Mouse (Mus musculus): Measurements from ENCODE around the gene Kat14. TPM values are rescaled to one million over a fixed set of nuclear protein-coding genes. Genes with fewer than 3 reads are reported as not detected.

The Kat14 gene
- total and polyA plus RNA-seq, 3 experiments = 25.9 to 52.9 TPM; not detected in 1

GRCm38 (mm10) chr2:144373063-144373462, 4.3 kb downstream of the Kat14 start:
- TF ChIP-seq MAX (IDR thresholded peaks at IDR 0.05; ENCODE audit: low read length) (no peak), MYB (IDR thresholded peaks at IDR 0.05; ENCODE audit: low read depth, low read length) (no peak), MXI1 (IDR thresholded peaks at IDR 0.05; ENCODE audit: low read depth, low read length) (no peak), TBP (IDR thresholded peaks at IDR 0.05; ENCODE audit: low read depth, low read length) (no peak), ETS1 (IDR thresholded peaks at IDR 0.05; ENCODE audit: low read depth, low read length) (no peak), SMC3 (IDR thresholded peaks at IDR 0.05; ENCODE audit: low read depth, low read length) (no peak), JUND (IDR thresholded peaks at IDR 0.05; ENCODE audit: low read depth, low read length) (no peak), GATA1 (IDR thresholded peaks at IDR 0.05; ENCODE audit: low read depth, low read length) (no peak), SIN3A (IDR thresholded peaks at IDR 0.05; ENCODE audit: low read length) (no peak), USF1 (IDR thresholded peaks at IDR 0.05; ENCODE audit: low read depth, low read length) (no peak), POLR2AphosphoS5 (IDR thresholded peaks at IDR 0.05; ENCODE audit: borderline replicate concordance, low read depth, low read length) (no peak), NELFE (IDR thresholded peaks at IDR 0.05; ENCODE audit: low read depth, low read length) (no peak)
- peaks cover 24% of the 10 kb centered on the region for H3K79me2 ChIP-seq (ENCODE audit: control insufficient read depth, insufficient read depth, low read length, poor library complexity)
- H3K36me3 ChIP-seq (ENCODE audit: control insufficient read depth in 1 of 2, insufficient read depth in 2 of 2, low read length in 2 of 2) = peaks cover 10 to 16% of the 10 kb centered on the region in 2 experiments
- H3K4me3 ChIP-seq (ENCODE audit: control insufficient read depth in 1 of 2, insufficient read depth in 1 of 2, low read depth in 2 of 2, low read length in 2 of 2) = no peak overlapping the region
- H3K27ac ChIP-seq (ENCODE audit: control insufficient read depth, low read depth, low read length) = no peak overlapping the region
- no peak overlapping the region for H3K9ac ChIP-seq (ENCODE audit: control insufficient read depth, low read depth, low read length, poor library complexity, severe bottlenecking)
- H3K9me3 ChIP-seq (replicated peaks; ENCODE audit: insufficient read depth, low read length) = no peaks in the 10 kb centered on the region
- H3K27me3 ChIP-seq (ENCODE audit: control insufficient read depth in 1 of 2, insufficient read depth in 2 of 2, low read length in 2 of 2) = no peaks in the 10 kb centered on the region
- no peak for DNase-seq (ENCODE audit: low read depth, low spot score)
- peaks cover 3 to 7% of the 10 kb centered on the region in 2 experiments; a peak in 3 of 4 replicates for H3K4me1 ChIP-seq (ENCODE audit: control insufficient read depth in 1 of 2, insufficient read depth in 2 of 2, low read length in 2 of 2)

DNA sequence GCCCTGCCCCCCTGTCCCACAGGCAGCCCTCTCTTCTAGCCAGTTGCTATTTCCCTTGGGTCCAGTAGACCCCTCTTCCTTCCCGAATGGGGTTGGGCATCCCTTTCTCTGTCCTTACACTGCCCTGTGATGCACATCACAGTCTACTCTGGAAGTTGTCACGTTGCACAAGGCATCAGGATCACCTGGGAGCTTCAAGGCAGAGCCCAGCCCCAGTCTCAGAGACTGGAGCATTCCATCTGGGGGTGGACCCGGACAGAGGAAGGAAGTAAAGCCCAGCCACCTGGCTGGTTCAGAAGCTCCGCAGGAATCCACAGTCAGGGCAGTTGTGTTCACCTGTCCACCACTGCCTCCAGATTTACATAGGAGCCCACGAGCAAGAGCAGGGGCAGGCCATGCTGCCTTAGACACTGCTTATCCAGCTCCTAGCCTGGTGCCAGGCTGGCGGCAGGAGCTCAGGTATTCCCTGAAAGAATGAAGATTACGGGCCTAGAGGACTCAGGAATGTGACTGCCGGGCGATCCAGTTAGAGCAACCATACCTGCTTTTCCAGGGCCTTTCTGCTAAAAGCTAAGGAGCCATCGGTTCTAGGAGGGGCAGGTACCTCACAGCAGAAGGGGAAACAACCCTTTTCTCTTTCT, 6.4 kb downstream of the Kat14 start:
- Histone ChIP-seq H3K9me3 (replicated peaks; ENCODE audit: insufficient read depth, low read length) (no peaks in the 10 kb centered on the region), H3K27me3 (ENCODE audit: control insufficient read depth in 1 of 2, insufficient read depth in 2 of 2, low read length in 2 of 2) (no peaks in the 10 kb centered on the region), H3K27ac (ENCODE audit: control insufficient read depth, low read depth, low read length) (no peak overlapping the region), H3K79me2 (ENCODE audit: control insufficient read depth, insufficient read depth, low read length, poor library complexity) (peaks cover 11% of the 10 kb centered on the region), H3K4me1 (ENCODE audit: control insufficient read depth in 1 of 2, insufficient read depth in 2 of 2, low read length in 2 of 2) (peaks cover under 1 to 5% of the 10 kb centered on the region in 2 experiments; a peak in 3 of 4 replicates), H3K36me3 (ENCODE audit: control insufficient read depth in 1 of 2, insufficient read depth in 2 of 2, low read length in 2 of 2) (peaks cover 6 to 16% of the 10 kb centered on the region in 2 experiments), H3K9ac (ENCODE audit: control insufficient read depth, low read depth, low read length, poor library complexity, severe bottlenecking) (no peak overlapping the region), H3K4me3 (ENCODE audit: control insufficient read depth in 1 of 2, insufficient read depth in 1 of 2, low read depth in 2 of 2, low read length in 2 of 2) (no peak overlapping the region)
- no peak for TF ChIP-seq SMC3 (IDR thresholded peaks at IDR 0.05; ENCODE audit: low read depth, low read length)
- TF ChIP-seq CHD2 (IDR thresholded peaks at IDR 0.05; ENCODE audit: low read length) = no peak
- no peak for DNase-seq (ENCODE audit: low read depth, low spot score)

DNA sequence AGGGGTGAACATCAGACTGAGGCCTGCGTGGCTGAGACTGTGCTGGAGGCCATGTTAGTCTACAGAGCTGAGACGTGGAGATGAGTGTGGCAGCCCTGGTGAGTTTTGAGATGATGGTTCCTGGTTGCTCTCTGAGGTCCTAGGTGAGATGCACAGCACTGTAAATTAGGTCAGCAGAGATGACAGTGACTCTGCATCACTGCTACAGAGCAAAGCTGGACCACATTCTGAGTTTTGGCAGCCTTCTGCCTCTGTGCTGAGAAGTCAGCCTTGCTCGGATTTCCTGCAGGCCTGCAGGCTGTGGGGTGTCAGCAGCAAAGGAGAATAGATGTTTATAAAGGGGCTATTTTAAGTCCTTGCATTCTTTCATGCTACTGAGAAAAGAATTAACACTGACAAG, 12.5 kb downstream of the Kat14 start:
- Histone ChIP-seq H3K27ac (ENCODE audit: control insufficient read depth, low read depth, low read length) (no peak overlapping the region), H3K9ac (ENCODE audit: control insufficient read depth, low read depth, low read length, poor library complexity, severe bottlenecking) (no peak overlapping the region), H3K36me3 (ENCODE audit: control insufficient read depth in 1 of 2, insufficient read depth in 2 of 2, low read length in 2 of 2) (peaks cover 3 to 28% of the 10 kb centered on the region in 2 experiments; a peak in 3 of 4 replicates), H3K79me2 (ENCODE audit: control insufficient read depth, insufficient read depth, low read length, poor library complexity) (no peaks in the 10 kb centered on the region), H3K27me3 (ENCODE audit: control insufficient read depth in 1 of 2, insufficient read depth in 2 of 2, low read length in 2 of 2) (no peaks in the 10 kb centered on the region), H3K4me3 (ENCODE audit: control insufficient read depth in 1 of 2, insufficient read depth in 1 of 2, low read depth in 2 of 2, low read length in 2 of 2) (no peak overlapping the region), H3K9me3 (replicated peaks; ENCODE audit: insufficient read depth, low read length) (no peaks in the 10 kb centered on the region), H3K4me1 (ENCODE audit: control insufficient read depth in 1 of 2, insufficient read depth in 2 of 2, low read length in 2 of 2) (no peaks in the 10 kb centered on the region; a peak in 1 of 4 replicates)
- TF ChIP-seq POLR2AphosphoS5 (IDR thresholded peaks at IDR 0.05; ENCODE audit: borderline replicate concordance, low read depth, low read length) (no peak), ETS1 (IDR thresholded peaks at IDR 0.05; ENCODE audit: low read depth, low read length) (no peak), NRF1 (IDR thresholded peaks at IDR 0.05; ENCODE audit: insufficient read depth, low read depth, low read length, poor library complexity, severe bottlenecking) (no peak), E2F4 (IDR thresholded peaks at IDR 0.05; ENCODE audit: borderline replicate concordance, low read depth, low read length) (no peak), KAT2A (conservative IDR thresholded peaks at IDR 0.05; ENCODE audit: low read depth, low read length) (no peak), MXI1 (IDR thresholded peaks at IDR 0.05; ENCODE audit: low read depth, low read length) (no peak), CHD2 (IDR thresholded peaks at IDR 0.05; ENCODE audit: low read length) (no peak), HCFC1 (IDR thresholded peaks at IDR 0.05; ENCODE audit: low read depth, low read length) (no peak), USF1 (IDR thresholded peaks at IDR 0.05; ENCODE audit: low read depth, low read length) (no peak), ZNF384 (IDR thresholded peaks at IDR 0.05; ENCODE audit: low read depth, low read length) (no peak)
- DNase-seq (ENCODE audit: low read depth, low spot score) = no peak
